Mouse (Mus musculus): ENCODE results near the gene Xab2. TPM values are rescaled to one million over a fixed set of nuclear protein-coding genes. Genes with fewer than 3 reads are reported as not detected.

Xab2 gene
- polyA plus RNA-seq, 1 experiment from 2014 or later = 23.3 TPM

DNA sequence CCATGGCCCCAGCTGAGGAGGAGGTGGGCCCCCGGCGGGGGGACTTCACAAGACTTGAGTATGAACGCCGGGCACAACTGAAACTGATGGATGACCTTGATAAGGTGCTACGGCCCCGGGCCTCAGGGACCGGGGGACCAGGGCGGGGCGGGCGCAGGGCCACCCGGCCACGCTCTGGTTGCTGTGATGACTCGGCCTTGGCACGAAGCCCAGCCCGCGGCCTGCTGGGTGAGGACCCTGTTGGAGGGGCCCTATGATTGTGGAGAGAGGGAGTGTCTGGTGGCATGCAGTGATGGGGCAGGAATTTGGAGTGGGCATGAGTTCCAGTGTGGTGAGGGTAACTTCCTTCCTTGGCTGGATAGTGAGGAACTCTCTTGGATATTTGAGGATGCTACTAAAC lies 14.5 kb downstream of the Xab2 start:
- 45% methylated on average over 16 of the region's 16 CpGs for WGBS
- no peak overlapping the region for H3K9ac ChIP-seq (ENCODE audit: low read length)
- H3K9me3 ChIP-seq (ENCODE audit: control insufficient read depth, low read length) = no peaks in the 10 kb centered on the region
- H3K4me1 ChIP-seq (replicated peaks; ENCODE audit: control insufficient read depth, insufficient read depth) = no peaks in the 10 kb centered on the region
- ATAC-seq (ENCODE audit: low FRiP score, low TSS enrichment) (0 out of 2 replicates have a peak, but pooled peaks have one; percentile 24), DNase-seq (ENCODE audit: low spot score) (no peak)
- no peak overlapping the region for H3K4me3 ChIP-seq (ENCODE audit: low read depth, low read length)
- no peak overlapping the region for H3K4me2 ChIP-seq (replicated peaks; ENCODE audit: low read depth)
- H3K27ac ChIP-seq (replicated peaks) = no peak overlapping the region
- H3K36me3 ChIP-seq (ENCODE audit: control insufficient read depth, insufficient read depth, low read length) = peaks cover 8% of the 10 kb centered on the region
- TF ChIP-seq CTCF (IDR thresholded peaks at IDR 0.05; ENCODE audit: low read depth) (no peak), EP300 (optimal IDR thresholded peaks at IDR 0.05) (no peak)
- H3K27me3 ChIP-seq (ENCODE audit: control insufficient read depth, insufficient read depth, low read length) = no peaks in the 10 kb centered on the region

DNA sequence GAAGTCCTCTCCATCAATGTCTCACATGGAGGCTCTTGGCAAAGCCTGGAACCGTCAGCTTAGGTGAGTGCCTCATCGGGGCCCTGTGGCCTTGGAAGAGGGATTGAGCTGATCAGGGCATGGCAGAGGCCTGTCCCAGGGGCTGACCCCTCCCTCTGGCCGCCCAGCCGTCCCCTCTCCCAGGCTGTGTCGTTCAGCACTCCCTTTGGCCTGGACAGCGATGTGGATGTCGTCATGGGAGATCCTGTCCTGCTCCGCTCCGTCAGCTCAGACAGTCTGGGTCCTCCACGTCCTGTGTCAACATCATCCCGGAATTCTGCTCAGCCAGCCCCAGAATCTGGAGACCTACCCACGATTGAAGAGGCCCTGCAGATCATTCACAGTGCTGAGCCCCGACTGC lies 17.7 kb downstream of the Xab2 start:
- no peaks in the 10 kb centered on the region for H3K27me3 ChIP-seq (ENCODE audit: control insufficient read depth, insufficient read depth, low read length)
- DNase-seq (ENCODE audit: low spot score) (no peak), ATAC-seq (ENCODE audit: low FRiP score, low TSS enrichment) (no peak)
- no peaks in the 10 kb centered on the region; the same call in 1 of the 2 replicates for H3K36me3 ChIP-seq (ENCODE audit: control insufficient read depth, insufficient read depth, low read length)
- H3K4me1 ChIP-seq (replicated peaks; ENCODE audit: control insufficient read depth, insufficient read depth) = no peaks in the 10 kb centered on the region
- no peak for TF ChIP-seq EP300 (optimal IDR thresholded peaks at IDR 0.05)
- no peak for TF ChIP-seq CTCF (IDR thresholded peaks at IDR 0.05; ENCODE audit: low read depth)
- no peak overlapping the region for H3K4me3 ChIP-seq (ENCODE audit: low read depth, low read length)
- no peak overlapping the region for H3K27ac ChIP-seq (replicated peaks)
- 68% methylated on average over 13 of the region's 13 CpGs for WGBS
- no peak overlapping the region for H3K4me2 ChIP-seq (replicated peaks; ENCODE audit: low read depth)
- no peaks in the 10 kb centered on the region for H3K9me3 ChIP-seq (ENCODE audit: control insufficient read depth, low read length)
- H3K9ac ChIP-seq (ENCODE audit: low read length) = no peak overlapping the region

DNA sequence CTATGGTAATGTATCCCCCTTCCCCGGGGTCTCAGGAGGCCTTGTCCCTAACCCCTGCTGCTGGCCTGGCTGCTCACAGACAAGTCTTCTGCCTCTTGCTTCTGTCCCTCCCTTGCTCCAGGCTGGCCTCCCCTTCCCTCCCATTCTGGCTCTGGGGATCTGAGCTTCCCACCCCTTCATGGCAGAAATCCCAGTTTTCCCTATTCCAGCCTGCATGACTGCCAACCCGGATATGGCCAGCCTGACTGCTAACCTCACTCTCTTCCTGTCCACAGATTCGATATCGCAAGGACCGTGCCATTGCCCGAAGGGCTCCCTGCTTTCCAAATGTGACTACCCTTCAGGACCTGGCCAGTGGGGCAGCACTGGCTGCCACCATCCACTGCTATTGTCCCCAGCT lies 20.7 kb downstream of the Xab2 start:
- no peaks in the 10 kb centered on the region for H3K4me1 ChIP-seq (replicated peaks; ENCODE audit: control insufficient read depth, insufficient read depth)
- no peak for TF ChIP-seq EP300 (optimal IDR thresholded peaks at IDR 0.05)
- ATAC-seq (ENCODE audit: low FRiP score, low TSS enrichment) = no peak
- no peak overlapping the region for H3K4me2 ChIP-seq (replicated peaks; ENCODE audit: low read depth)
- H3K36me3 ChIP-seq (ENCODE audit: control insufficient read depth, insufficient read depth, low read length) = no peaks in the 10 kb centered on the region; the same call in 1 of the 2 replicates
- H3K9ac ChIP-seq (ENCODE audit: low read length) = no peak overlapping the region
- WGBS = 82% methylated on average over 6 of the region's 6 CpGs
- H3K27ac ChIP-seq (replicated peaks) = no peak overlapping the region
- no peak overlapping the region for H3K4me3 ChIP-seq (ENCODE audit: low read depth, low read length)
- H3K27me3 ChIP-seq (ENCODE audit: control insufficient read depth, insufficient read depth, low read length) = no peaks in the 10 kb centered on the region
- DNase-seq (ENCODE audit: low spot score) = no peak
- no peaks in the 10 kb centered on the region for H3K9me3 ChIP-seq (ENCODE audit: control insufficient read depth, low read length)

DNA sequence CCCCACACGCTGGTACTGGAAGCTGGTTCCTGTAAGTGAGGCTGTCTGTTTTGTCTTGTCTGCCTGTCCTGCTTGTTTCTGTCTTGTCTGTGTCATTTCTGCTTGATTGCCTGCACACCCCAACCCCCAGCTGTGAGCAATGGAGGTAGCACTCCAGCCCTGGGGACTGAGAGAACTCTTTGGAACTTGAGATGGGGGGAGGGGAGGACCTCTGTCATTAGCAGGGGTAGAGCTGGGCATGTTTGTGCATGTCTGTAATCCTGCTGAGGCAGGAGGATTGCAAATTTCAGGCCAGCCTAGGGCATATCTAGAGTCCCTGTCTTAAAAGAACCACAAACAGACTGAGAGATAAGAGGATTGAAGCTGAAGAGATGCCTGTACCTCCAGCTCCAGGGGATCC lies 21.9 kb downstream of the Xab2 start:
- no peaks in the 10 kb centered on the region for H3K4me1 ChIP-seq (replicated peaks; ENCODE audit: control insufficient read depth, insufficient read depth)
- H3K4me3 ChIP-seq (ENCODE audit: low read depth, low read length) = no peak overlapping the region
- 78% methylated on average over 1 of the region's 1 CpGs for WGBS
- no peaks in the 10 kb centered on the region for H3K9me3 ChIP-seq (ENCODE audit: control insufficient read depth, low read length)
- no peak for DNase-seq (ENCODE audit: low spot score)
- no peaks in the 10 kb centered on the region; the same call in 1 of the 2 replicates for H3K36me3 ChIP-seq (ENCODE audit: control insufficient read depth, insufficient read depth, low read length)
- H3K27ac ChIP-seq (replicated peaks) = no peak overlapping the region
- TF ChIP-seq EP300 (optimal IDR thresholded peaks at IDR 0.05) (no peak), CTCF (IDR thresholded peaks at IDR 0.05; ENCODE audit: low read depth) (no peak)
- no peak overlapping the region for H3K9ac ChIP-seq (ENCODE audit: low read length)
- ATAC-seq (ENCODE audit: low FRiP score, low TSS enrichment) = no peak
- H3K27me3 ChIP-seq (ENCODE audit: control insufficient read depth, insufficient read depth, low read length) = no peaks in the 10 kb centered on the region
- no peak overlapping the region for H3K4me2 ChIP-seq (replicated peaks; ENCODE audit: low read depth)

DNA sequence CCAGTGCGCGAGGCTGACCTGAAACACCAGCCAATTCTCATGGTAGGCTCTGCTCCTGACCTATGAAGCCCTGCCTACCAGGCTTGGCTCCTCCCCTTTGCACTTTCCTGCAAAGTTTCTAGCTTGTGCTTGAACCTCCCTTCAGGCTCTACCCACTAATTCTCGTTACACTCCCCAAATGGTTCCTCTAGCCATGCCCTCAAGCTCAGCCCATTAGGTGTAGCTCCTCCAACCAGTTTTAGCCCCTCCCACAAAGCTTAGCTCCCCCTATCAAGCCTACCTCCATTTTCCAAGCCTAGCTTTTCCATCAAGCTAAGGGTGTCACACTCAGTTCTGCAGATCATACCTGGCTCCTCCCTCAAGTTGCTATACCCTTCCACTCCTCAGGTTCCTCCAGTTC lies 23.1 kb downstream of the Xab2 start:
- ATAC-seq (ENCODE audit: low FRiP score, low TSS enrichment) = no peak
- Histone ChIP-seq H3K9ac (ENCODE audit: low read length) (no peak overlapping the region), H3K36me3 (ENCODE audit: control insufficient read depth, insufficient read depth, low read length) (no peaks in the 10 kb centered on the region), H3K4me2 (replicated peaks; ENCODE audit: low read depth) (no peak overlapping the region), H3K4me3 (ENCODE audit: low read depth, low read length) (no peak overlapping the region), H3K4me1 (replicated peaks; ENCODE audit: control insufficient read depth, insufficient read depth) (no peaks in the 10 kb centered on the region), H3K9me3 (ENCODE audit: control insufficient read depth, low read length) (no peaks in the 10 kb centered on the region), H3K27me3 (ENCODE audit: control insufficient read depth, insufficient read depth, low read length) (no peaks in the 10 kb centered on the region), H3K27ac (replicated peaks) (no peak overlapping the region)
- WGBS = 54% methylated on average over 3 of the region's 3 CpGs
- DNase-seq (ENCODE audit: low spot score) = no peak
- TF ChIP-seq CTCF (IDR thresholded peaks at IDR 0.05; ENCODE audit: low read depth) (no peak), EP300 (optimal IDR thresholded peaks at IDR 0.05) (no peak)

DNA sequence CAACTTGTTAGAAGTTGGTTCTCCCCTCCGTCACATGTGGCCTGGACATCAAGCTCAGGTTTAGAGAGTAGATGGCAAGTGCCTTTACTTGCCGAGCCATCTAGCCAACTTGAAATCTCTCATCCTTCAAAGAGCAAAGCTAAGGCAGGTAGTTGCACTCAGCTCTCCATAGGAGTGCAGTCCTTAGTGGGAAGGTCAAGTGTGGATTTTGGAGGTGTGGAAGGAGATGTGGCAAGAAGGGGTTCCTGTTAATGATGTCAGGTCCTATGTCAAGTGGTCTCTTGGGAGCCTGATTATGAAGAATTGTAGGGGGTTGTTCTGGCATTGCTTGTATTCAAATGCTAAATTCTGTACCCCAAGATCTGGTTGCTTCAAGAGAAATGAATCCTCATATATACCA lies 26.6 kb downstream of the Xab2 start:
- Histone ChIP-seq H3K9ac (ENCODE audit: low read length) (no peak overlapping the region), H3K4me2 (replicated peaks; ENCODE audit: low read depth) (no peak overlapping the region), H3K27ac (replicated peaks) (no peak overlapping the region), H3K4me1 (replicated peaks; ENCODE audit: control insufficient read depth, insufficient read depth) (no peaks in the 10 kb centered on the region), H3K9me3 (ENCODE audit: control insufficient read depth, low read length) (no peaks in the 10 kb centered on the region), H3K27me3 (ENCODE audit: control insufficient read depth, insufficient read depth, low read length) (no peaks in the 10 kb centered on the region), H3K36me3 (ENCODE audit: control insufficient read depth, insufficient read depth, low read length) (no peaks in the 10 kb centered on the region), H3K4me3 (ENCODE audit: low read depth, low read length) (no peak overlapping the region)
- WGBS = 82% methylated on average over 2 of the region's 2 CpGs
- no peak for DNase-seq (ENCODE audit: low spot score)
- TF ChIP-seq EP300 (optimal IDR thresholded peaks at IDR 0.05) (no peak), CTCF (IDR thresholded peaks at IDR 0.05; ENCODE audit: low read depth) (no peak)
- no peak for ATAC-seq (ENCODE audit: low FRiP score, low TSS enrichment)
